Mouse (Mus musculus) lung, postnatal 10 days (tissue): Measurements from ENCODE around the gene Slc25a11.
A peak's percentile ranks its signal among the peaks of the same experiment; 100 is the strongest.

Experiments
- DNase-seq: peaks from one replicate; pipeline ENCODE4 v3.0.0; 2021

The Slc25a11 gene

DNA sequence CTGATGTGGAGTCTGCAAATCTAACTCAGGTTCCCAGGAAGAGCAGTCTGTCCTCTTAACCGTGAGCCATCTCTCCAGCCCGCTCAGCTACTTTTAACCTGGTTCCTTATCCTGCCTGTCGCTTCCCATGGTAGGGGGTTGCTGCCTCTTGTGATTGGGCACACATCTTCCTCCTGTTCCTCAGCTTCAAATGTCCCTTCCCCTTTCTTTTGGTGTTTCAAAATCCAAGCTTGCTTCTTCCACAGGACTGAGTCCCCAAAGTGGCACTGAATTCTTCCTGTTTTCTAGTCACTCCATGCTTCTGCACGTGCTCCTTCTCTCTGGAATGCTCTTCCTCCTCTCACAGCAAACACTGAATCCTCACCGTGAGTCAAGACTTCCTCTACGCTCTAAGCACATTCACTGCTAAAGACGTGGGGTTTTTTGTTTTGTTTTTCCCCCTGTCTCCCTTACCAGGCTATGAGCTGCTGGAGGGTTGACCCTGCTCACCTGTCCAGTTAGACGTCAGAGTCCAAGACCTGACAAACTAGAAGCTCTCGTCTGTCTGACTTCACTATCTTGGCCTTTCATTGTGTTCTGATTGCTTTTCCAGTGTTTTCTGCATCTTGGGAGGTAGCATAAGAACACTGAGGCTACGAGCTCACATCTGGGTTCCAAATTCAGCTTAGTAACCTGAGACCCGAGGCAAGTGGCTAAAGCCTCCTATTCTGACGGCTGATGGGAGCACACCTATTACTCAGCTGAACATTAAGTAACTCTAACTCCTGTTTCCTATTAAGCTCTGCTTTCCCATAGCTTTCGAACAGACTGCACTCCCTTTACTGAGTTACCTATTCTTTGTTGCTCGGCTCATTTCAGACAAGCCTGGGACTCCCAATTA lies 20.2 kb upstream of the Slc25a11 start:
- DNase-seq = no peak

DNA sequence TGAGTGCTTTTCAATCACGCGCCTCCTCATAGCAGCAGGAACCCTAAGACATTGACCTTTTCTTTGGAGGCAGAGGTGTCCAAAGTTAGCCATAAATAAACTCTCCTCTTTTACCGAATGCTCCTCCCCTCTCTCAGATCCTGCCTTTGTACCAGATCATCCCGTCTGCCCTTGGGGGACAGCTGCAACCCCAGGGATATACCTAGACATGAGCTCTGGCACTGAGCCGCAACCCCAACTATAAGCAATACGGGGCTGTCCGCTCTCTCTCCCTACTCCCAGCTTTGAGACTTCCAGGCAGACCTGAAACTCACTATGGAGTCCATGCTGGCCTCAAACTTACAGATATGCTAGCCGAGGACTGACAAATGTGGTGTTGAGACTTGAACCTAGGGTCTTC lies 19.4 kb upstream of the Slc25a11 start:
- DNase-seq = no peak

- DNase-seq = no peak
Observed at GRCm38 (mm10) chr11:70664741-70665140, 17.5 kb upstream of the Slc25a11 start.

DNA sequence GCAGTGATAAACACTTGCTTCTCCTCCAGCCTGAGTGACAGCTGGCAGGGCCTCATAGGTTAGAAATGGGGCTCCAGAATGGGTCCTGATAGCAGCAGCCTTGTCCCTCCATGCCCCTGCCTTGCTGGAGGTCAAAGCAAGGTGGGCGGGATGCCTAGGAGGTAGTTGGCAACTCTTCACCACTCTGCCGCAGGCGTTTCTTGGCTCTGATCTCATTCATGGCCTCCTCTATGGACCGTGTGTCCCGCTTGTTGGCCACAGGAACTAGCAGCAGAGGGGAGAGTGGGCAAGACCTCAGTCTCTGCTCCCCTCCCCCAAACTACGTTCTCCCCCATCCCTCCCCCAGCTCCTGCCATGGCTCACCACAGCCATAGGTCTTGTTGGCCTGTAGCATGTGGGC lies 16.7 kb upstream of the Slc25a11 start:
- DNase-seq = no peak

DNA sequence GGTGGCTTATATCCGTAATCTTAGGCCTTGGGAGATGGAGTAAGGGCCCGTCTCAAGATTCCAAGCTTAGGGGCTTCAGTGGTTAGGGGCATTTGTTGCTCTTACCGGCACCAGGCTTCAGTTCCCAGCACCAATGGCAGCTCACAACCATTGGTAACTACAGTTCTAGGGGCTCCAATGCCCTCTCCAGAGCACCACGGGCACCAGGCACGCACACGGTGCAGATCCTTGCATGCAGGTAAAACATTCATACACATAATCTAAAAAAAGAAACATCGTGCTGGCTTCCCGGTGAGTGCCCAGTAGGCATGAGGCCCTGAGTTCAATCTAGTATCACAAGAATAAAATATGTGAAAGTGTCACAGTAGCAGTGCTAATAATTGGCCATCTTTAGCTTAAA lies 15.8 kb upstream of the Slc25a11 start:
- no peak for DNase-seq

- DNase-seq = no peak
Observed at GRCm38 (mm10) chr11:70660571-70660970, 13.3 kb upstream of the Slc25a11 start.

- DNase-seq = no peak
Observed at GRCm38 (mm10) chr11:70658942-70659341, 11.7 kb upstream of the Slc25a11 start.

- DNase-seq = no peak
Observed at GRCm38 (mm10) chr11:70658521-70658920, 11.2 kb upstream of the Slc25a11 start.

DNA sequence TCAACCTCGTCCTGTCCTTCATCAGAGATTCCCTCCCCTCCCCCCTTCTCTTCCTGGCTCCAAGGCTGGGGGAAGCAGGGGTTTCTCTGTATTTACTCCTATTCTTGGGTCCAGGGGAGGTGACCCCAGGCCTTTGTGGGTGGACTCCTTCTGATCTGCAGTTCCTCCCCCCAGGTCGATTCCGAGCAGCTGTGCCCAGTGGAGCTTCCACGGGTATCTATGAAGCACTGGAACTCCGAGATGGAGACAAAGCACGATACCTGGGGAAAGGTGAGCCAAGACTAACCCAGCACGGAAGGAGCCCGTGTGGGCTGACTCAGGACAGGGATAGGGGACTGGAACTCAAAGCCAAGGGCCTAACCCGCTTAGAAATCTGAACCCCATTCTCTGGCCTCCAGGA lies 10.7 kb upstream of the Slc25a11 start:
- DNase-seq = no peak

DNA sequence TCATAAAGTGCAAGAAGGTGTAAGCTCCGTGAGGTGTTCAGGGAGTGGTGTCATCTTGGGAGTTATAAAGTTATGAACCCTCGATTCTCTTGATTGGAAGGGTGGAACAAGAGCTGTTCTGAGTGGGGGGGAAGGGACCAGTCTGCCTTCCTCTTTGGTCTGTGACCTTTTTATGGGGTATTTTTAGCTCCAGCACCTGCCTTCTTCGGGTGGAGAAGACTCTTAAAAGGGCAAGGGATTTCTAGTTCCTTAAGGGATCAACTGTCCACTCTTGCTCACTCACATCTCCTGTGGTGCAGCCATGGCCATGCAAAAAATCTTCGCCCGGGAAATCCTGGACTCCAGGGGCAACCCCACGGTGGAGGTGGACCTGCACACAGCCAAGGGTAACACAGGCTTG lies 10.3 kb upstream of the Slc25a11 start:
- no peak for DNase-seq

GRCm38 (mm10) chr11:70656964-70657363 lies 9.7 kb upstream of the Slc25a11 start, which contains the start of gene Eno3:
Gene Eno3 (plus strand): TSS chr11:70657202.
- DNase-seq = no peak

DNA sequence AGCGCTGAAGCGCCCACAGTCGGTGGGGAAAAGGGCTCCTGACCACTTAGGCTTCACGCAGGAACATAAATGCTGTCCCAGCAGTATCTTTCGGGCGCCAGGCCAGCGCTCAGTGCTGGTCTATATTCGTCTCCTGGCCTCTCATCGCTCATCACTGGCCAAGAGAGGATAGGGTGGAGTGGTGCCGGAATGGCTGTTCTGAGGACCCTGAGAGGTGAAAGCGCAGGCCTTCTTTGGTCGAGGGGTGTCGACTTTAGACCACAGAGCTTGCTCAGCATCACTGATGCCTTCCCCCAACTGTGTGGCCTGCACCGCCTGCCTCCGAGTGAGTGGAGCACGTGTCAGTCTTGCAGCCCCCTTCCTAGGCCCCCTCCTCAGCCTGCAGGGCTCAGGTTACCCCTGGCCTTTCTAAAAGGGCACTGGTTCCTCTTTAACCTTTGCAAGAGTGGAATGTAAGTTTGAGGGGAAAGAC lies 9.2 kb upstream of the Slc25a11 start:
- peak; percentile 59 for DNase-seq

DNA sequence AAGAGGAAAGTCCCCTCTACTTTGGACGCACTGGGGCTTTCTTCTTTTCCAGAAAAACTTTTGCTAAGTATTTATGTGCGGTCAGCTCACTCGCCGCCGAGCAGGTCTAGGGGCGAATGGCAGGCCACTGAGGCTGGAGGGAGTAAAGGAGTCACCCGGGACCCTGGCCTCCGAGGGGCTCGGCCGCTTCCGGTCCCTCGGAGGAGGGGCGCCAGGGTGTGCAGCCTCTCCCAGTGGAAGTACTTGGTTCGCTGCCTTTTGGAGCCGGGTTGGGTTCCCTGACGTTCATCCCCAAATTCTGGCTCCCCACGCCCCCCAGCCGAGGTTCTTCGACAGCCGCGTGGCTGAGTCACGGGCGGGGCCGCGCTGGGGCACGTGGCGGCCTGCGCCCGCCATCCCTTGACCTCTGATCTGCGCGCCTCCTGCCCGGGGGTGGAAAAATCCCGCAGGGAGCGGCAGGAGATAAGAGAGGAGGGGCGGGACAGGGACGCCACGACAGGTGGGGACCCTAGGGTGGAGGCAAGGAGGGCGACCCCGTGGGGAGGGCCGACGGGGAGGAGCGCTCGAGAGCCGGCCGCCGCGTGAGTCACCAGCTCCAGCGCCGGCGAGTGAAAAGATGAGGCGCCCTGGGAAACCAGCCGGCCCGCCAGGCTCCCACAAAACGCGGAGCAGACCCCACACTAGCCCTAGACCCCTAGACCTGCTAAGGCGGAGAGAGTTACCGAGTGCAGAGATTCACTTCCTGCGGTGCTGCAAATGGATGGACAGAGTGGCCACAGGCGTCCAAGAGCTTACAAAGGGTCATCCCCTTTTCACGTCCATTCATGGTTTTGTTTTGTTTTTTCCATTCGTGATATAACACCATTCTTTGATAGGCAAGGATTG lies 8.5 kb upstream of the Slc25a11 start:
- DNase-seq = peak; percentile 76

DNA sequence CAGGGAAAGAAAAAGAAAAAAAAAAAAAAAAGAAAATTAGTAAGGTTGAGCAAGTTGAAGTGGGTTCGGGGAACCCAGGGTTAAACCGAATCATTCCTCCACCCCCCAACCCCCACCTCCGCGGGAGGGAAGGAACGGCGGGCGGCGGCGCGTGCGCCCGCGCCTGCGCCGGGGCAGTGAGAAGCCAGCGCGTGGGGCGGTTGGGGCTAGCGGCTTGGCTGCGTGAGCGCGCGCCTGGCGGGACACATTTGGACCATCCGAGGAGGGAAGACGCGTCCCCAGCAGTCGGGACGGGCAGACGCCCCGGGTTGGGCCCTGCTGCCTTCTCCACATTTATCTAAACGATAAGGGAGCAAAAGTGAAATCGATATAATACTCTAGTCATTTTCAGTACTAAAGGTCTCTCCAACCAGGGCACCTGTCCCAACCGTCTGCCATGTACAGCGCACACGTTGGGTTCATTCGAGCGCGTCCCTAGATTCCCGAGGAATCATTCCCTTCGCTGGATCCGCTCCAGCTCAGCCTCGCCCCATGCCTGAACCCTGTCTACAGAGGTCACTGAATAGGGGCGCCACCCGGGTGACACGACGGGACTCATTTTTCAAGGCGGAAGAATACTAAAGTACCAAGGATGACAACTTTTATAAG lies 7.8 kb upstream of the Slc25a11 start:
- DNase-seq = peak; percentile 91

DNA sequence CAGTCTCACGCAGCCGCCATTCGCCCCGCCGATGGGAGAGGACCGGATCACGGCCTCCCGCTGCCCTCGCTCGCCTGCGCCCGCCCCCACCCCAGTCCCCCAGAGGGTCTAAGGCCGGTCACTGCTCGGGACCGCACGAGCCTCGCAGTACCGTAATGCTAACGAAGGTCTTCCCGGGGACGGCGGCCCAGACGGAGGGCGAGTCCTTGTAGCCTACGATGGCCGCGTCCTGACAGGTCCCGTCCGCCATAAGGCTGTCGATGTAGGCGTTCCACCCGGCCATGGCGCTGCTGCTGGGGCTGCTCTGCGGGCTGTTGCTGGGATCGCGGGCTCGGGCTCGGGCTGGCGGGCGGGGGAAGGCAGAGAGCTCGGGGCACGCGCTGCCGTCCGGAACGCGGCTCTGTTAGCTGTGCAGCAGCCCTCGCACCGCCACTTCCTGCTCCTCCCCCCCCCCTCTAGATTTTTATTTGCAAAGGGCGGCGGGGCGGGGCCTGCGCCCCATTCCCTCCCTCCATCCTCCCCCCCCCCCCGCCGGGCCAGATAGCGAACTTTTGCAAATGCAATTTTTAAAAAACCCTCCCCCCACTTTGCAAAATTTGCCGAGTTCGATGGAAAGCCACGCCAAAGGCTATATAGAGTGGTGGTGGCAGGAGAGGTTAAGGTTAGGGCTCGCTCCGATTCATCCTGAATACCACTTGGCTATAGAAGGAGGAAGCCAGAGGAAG lies 7.1 kb upstream of the Slc25a11 start, which contains the start of gene Pfn1:
Gene Pfn1, minus strand, starts transcription at position 447 of the 725 bp plus-strand sequence.
- peak; percentile 80 for DNase-seq

- peak; percentile 78 for DNase-seq
Observed at GRCm38 (mm10) chr11:70653345-70654197, 6.3 kb upstream of the Slc25a11 start.

- no peak for DNase-seq
Observed at GRCm38 (mm10) chr11:70652884-70653344, 5.6 kb upstream of the Slc25a11 start.

- DNase-seq = peak; percentile 46
Observed at GRCm38 (mm10) chr11:70652029-70652883, 5.0 kb upstream of the Slc25a11 start.

- DNase-seq = no peak
Observed at GRCm38 (mm10) chr11:70651391-70651790, 4.1 kb upstream of the Slc25a11 start.
